Comparison of ENCODE assay signal across 28 mouse cellular contexts in genomic region chr7:139276150-139276549, GRCm38 (mm10). TPM values are rescaled to one million over a fixed set of nuclear protein-coding genes. Genes with fewer than 3 reads are reported as not detected.
DNase-seq lines count a peak whose midpoint lies in the region; ATAC-seq and TF ChIP-seq lines count a peak whose summit lies in the region.
"Had no signal": no experiment of that assay in that cellular context is flagged by ENCODE, and none has a peak within 500 bp of the region (broad histone marks: within the 10 kb centered on the region; RNA-seq: fewer than 3 reads in every experiment).

No protein-coding gene starts in this region.

- no peak for TF ChIP-seq CTCF in layer of hippocampus, adult 2 months (conservative IDR thresholded peaks at IDR 0.05)

- no peaks in the 10 kb centered on the region for H3K36me3 ChIP-seq in embryonic facial prominence, embryonic 14.5 days (ENCODE audit: control insufficient read depth, insufficient read depth, low read length)
- H3K36me3 ChIP-seq in embryonic facial prominence, embryonic 10.5 days (replicated peaks) = no peaks in the 10 kb centered on the region
- no peaks in the 10 kb centered on the region for H3K36me3 ChIP-seq in heart, embryonic 10.5 days
- H3K36me3 ChIP-seq: embryonic facial prominence, embryonic 12.5 days; G1E; heart, embryonic 12.5 days; hindbrain, embryonic 15.5 days; limb, embryonic 13.5 days; lung, embryonic 15.5 days; midbrain, embryonic 12.5 days had no signal

- H3K4me1 ChIP-seq in embryonic facial prominence, embryonic 14.5 days (ENCODE audit: control insufficient read depth, insufficient read depth, low read length) = peaks cover 50% of the 10 kb centered on the region
- peaks cover 58% of the 10 kb centered on the region for H3K4me1 ChIP-seq in embryonic facial prominence, embryonic 10.5 days
- peaks cover 64% of the 10 kb centered on the region for H3K4me1 ChIP-seq in heart, embryonic 10.5 days

- H3K4me3 ChIP-seq in embryonic facial prominence, embryonic 14.5 days (ENCODE audit: low read depth, low read length) = no peak overlapping the region
- H3K4me3 ChIP-seq in embryonic facial prominence, embryonic 10.5 days = no peak overlapping the region
- no peak overlapping the region for H3K4me3 ChIP-seq in layer of hippocampus, adult 2 months
- H3K4me3 ChIP-seq in heart, embryonic 10.5 days = no peak overlapping the region
- H3K4me3 ChIP-seq: embryonic facial prominence, embryonic 12.5 days; erythroblast, embryonic 14.5 days; heart, embryonic 12.5 days; hindbrain, embryonic 15.5 days; limb, embryonic 13.5 days; lung, embryonic 15.5 days; midbrain, embryonic 12.5 days; myocyte had no signal

- DNase-seq in embryonic facial prominence, embryonic 14.5 days (ENCODE audit: low spot score) = no peak
- no peak for DNase-seq in embryonic facial prominence, embryonic 10.5 days (ENCODE audit: low spot score)
- DNase-seq in layer of hippocampus, adult 2 months (ENCODE audit: low spot score in 2 of 2) = no peak
- no peak for DNase-seq in layer of hippocampus, adult 9-10 months (ENCODE audit: low spot score)
- DNase-seq in right cerebral cortex, postnatal 10 days (ENCODE audit: low spot score in 2 of 2) = peak; percentile 48 to 60
- no peak for DNase-seq in right cerebral cortex, postnatal 4 days
- no peak for DNase-seq in adrenal gland, postnatal 25 days
- no peak for DNase-seq in heart, embryonic 10.5 days (ENCODE audit: low spot score)
- DNase-seq: adrenal gland, adult 8-10 months; cerebellum, adult 11 months; cerebellum, adult 9-10 months; cerebellum, postnatal 36 days; gastrocnemius, postnatal 36 days; heart, adult 18-20 months; kidney, adult 2 months; kidney, postnatal 4 days; thymus, adult 2 months; thymus, postnatal 36 days had no signal

- H3K9me3 ChIP-seq in embryonic facial prominence, embryonic 14.5 days (ENCODE audit: control insufficient read depth, low read length) = no peaks in the 10 kb centered on the region
- H3K9me3 ChIP-seq in embryonic facial prominence, embryonic 10.5 days = no peaks in the 10 kb centered on the region
- H3K9me3 ChIP-seq in heart, embryonic 10.5 days = no peaks in the 10 kb centered on the region
- H3K9me3 ChIP-seq: embryonic facial prominence, embryonic 12.5 days; heart, embryonic 12.5 days; hindbrain, embryonic 15.5 days; limb, embryonic 13.5 days; lung, embryonic 15.5 days; midbrain, embryonic 12.5 days had no signal

- ATAC-seq in embryonic facial prominence, embryonic 14.5 days (ENCODE audit: low read depth) = peak; percentile 10; the same call in 1 of the 2 replicates

- H3K9ac ChIP-seq in embryonic facial prominence, embryonic 14.5 days (ENCODE audit: low read depth, low read length) = no peak overlapping the region
- H3K9ac ChIP-seq: embryonic facial prominence, embryonic 12.5 days; heart, embryonic 12.5 days; hindbrain, embryonic 15.5 days; limb, embryonic 13.5 days; lung, embryonic 15.5 days; midbrain, embryonic 12.5 days had no signal

- WGBS in embryonic facial prominence, embryonic 14.5 days = 61% methylated on average over 10 of the region's 10 CpGs
- WGBS in embryonic facial prominence, embryonic 10.5 days = 87% methylated on average over 10 of the region's 10 CpGs
- 89% methylated on average over 10 of the region's 10 CpGs for WGBS in heart, embryonic 10.5 days

- no peak overlapping the region for H3K4me2 ChIP-seq in embryonic facial prominence, embryonic 14.5 days (ENCODE audit: low read depth, low read length)
- H3K4me2 ChIP-seq: embryonic facial prominence, embryonic 12.5 days; heart, embryonic 12.5 days; hindbrain, embryonic 15.5 days; limb, embryonic 13.5 days; liver, embryonic 11.5 days; lung, embryonic 15.5 days; midbrain, embryonic 12.5 days had no signal

- H3K27me3 ChIP-seq in embryonic facial prominence, embryonic 14.5 days (replicated peaks; ENCODE audit: control insufficient read depth, insufficient read depth, low read length) = no peaks in the 10 kb centered on the region
- no peaks in the 10 kb centered on the region for H3K27me3 ChIP-seq in embryonic facial prominence, embryonic 10.5 days (replicated peaks; ENCODE audit: low read depth, poor library complexity, severe bottlenecking)
- H3K27me3 ChIP-seq in heart, embryonic 10.5 days (ENCODE audit: insufficient read depth, poor library complexity, severe bottlenecking) = no peaks in the 10 kb centered on the region
- H3K27me3 ChIP-seq: embryonic facial prominence, embryonic 12.5 days; heart, embryonic 12.5 days; hindbrain, embryonic 15.5 days; limb, embryonic 13.5 days; lung, embryonic 15.5 days; midbrain, embryonic 12.5 days had no signal

- H3K27ac ChIP-seq in embryonic facial prominence, embryonic 14.5 days (replicated peaks; ENCODE audit: low read depth, low read length) = no peak overlapping the region
- H3K27ac ChIP-seq in embryonic facial prominence, embryonic 10.5 days (replicated peaks) = no peak overlapping the region
- peak overlapping the region; percentile 68 for H3K27ac ChIP-seq in layer of hippocampus, adult 2 months
- no peak overlapping the region for H3K27ac ChIP-seq in heart, embryonic 10.5 days
- H3K27ac ChIP-seq: embryonic facial prominence, embryonic 12.5 days; limb, embryonic 13.5 days; lung, embryonic 15.5 days; midbrain, embryonic 12.5 days had no signal

RNA-seq across cellular contexts. Expression of gene Pwwp2b, which starts 27.9 kb away (rescaled TPM):
- 11.0 and 11.6 TPM in 2 replicates for polyA plus RNA-seq in embryonic facial prominence, embryonic 14.5 days (2014; fragmentation: Nextera tagmentation; extraction: Ambion mirVana)
- 7.1 and 7.6 TPM in 2 replicates for polyA plus RNA-seq in embryonic facial prominence, embryonic 10.5 days (2016; fragmentation: Nextera tagmentation; extraction: Ambion mirVana)
- 10 to 100 TPM; 35.0 to 37.6 TPM for total RNA-seq in layer of hippocampus, adult 2 months (2021)
- total RNA-seq in adrenal gland, postnatal 25 days (2021) = 20.9 and 25.4 TPM in 2 replicates
- 10.5 and 11.1 TPM in 2 replicates for polyA plus RNA-seq in heart, embryonic 10.5 days (2016; fragmentation: Nextera tagmentation; extraction: Ambion mirVana)
- polyA plus RNA-seq: erythroblast, embryonic 14.5 days had no signal

Comparison
In these comparisons a context has a peak if more than half of its experiments do, and no peak if none do; other contexts are left out.
1. DNase-seq: peak in right cerebral cortex, postnatal 10 days (2 of 2); none in embryonic facial prominence, embryonic 14.5 days (single experiment), embryonic facial prominence, embryonic 10.5 days (single experiment), layer of hippocampus, adult 2 months (0 of 2), layer of hippocampus, adult 9-10 months (single experiment), right cerebral cortex, postnatal 4 days (single experiment), adrenal gland, postnatal 25 days (single experiment) and heart, embryonic 10.5 days (single experiment).